Mouse (Mus musculus) neural tube, embryonic 11.5 days (tissue): ENCODE results near the gene Gstm5. TPM values are rescaled to one million over a fixed set of nuclear protein-coding genes. Genes with fewer than 3 reads are reported as not detected.
A peak's percentile ranks its signal among the peaks of the same experiment; 100 is the strongest.

Source experiments
- ATAC-seq: fragments of 200-750 bp; cut with Nextera tagmentation; 2 replicates; pipeline ENCODE4 v1.8.0; 2017; ENCODE audit warnings: moderate number of reproducible peaks, mild to moderate bottlenecking, moderate TSS enrichment, moderate library complexity; ENCODE audit not compliant: insufficient read depth, low FRiP score, low TSS enrichment
- DNase-seq: peaks from one replicate; pipeline ENCODE4 v3.0.0-alpha.2; 2015; ENCODE audit warnings: low spot score
- H3K27ac ChIP-seq: fragments of 300-500 bp; sonication (generic); 2 replicates; pipeline ENCODE4 v1.5.1; 2014; ENCODE audit warnings: low read depth, mild to moderate bottlenecking, low read length
- H3K27me3 ChIP-seq: fragments of 300-500 bp; sonication (generic); 2 replicates; pipeline ENCODE4 v1.6.1; 2014; ENCODE audit warnings: mild to moderate bottlenecking, low read length, mixed read lengths; ENCODE audit not compliant: control insufficient read depth, insufficient read depth
- H3K36me3 ChIP-seq: fragments of 300-500 bp; sonication (generic); 2 replicates; pipeline ENCODE4 v1.6.1; 2014; ENCODE audit warnings: mild to moderate bottlenecking, low read length, moderate library complexity, mixed read lengths; ENCODE audit not compliant: control insufficient read depth, insufficient read depth
- H3K4me1 ChIP-seq: fragments of 300-500 bp; sonication (generic); 2 replicates; pipeline ENCODE4 v1.6.1; 2014; ENCODE audit warnings: low read length, mixed read lengths; ENCODE audit not compliant: control insufficient read depth, insufficient read depth
- H3K4me2 ChIP-seq: fragments of 300-500 bp; sonication (generic); 2 replicates; pipeline ENCODE4 v1.6.1; 2014; ENCODE audit warnings: low read depth, mild to moderate bottlenecking, moderate library complexity
- H3K4me3 ChIP-seq: fragments of 300-500 bp; sonication (generic); 2 replicates; pipeline ENCODE4 v1.5.1; 2014; ENCODE audit warnings: low read depth, low read length
- H3K9ac ChIP-seq: fragments of 300-500 bp; sonication (generic); 2 replicates; pipeline ENCODE4 v1.6.1; 2014; ENCODE audit warnings: mild to moderate bottlenecking, low read length
- H3K9me3 ChIP-seq: fragments of 300-500 bp; sonication (generic); 2 replicates; pipeline ENCODE4 v1.6.1; 2016; ENCODE audit warnings: low read length; ENCODE audit not compliant: control insufficient read depth
- WGBS: fragments of 180-500 bp; shearing (Covaris S2); extraction: QIAGEN DNeasy Blood & Tissue Kit; methylation state at CpG from one replicate; pipeline ENCODE4 v1.1.7; 2014; 5-methylcytosine and 5-hydroxymethylcytosine counted together
- polyA plus RNA-seq: library from polyadenylated mRNA; unstranded; fragments of >200 nt; fragmentation: Nextera tagmentation; extraction: Ambion mirVana; gene quantifications from 2 replicates; pipeline ENCODE4 v1.2.1, GENCODE M21; 2014

Gene Gstm5
- polyA plus RNA-seq, 1 experiment from 2014 or later, result 210 TPM

DNA sequence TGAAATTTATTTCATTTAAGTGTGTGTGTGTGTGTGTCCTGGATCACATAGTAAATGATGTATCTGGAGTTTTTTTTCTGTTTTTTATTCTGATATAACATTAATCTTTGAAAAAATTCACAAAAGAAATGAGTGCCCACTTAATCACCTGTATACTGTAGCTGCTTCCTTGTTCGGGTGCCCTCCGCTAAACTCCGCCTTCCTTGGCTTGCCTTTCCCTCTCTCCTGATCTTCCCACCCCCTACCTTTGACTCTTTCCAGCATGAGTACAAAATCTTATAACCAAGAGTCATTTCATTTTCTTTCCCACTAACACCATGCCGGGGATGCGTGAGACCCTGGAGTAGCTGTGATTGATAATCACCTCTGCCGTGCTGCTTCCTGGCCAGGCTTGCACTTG is 36.5 kb downstream of the Gstm5 start:
- no peak overlapping the region for H3K27ac ChIP-seq

DNA sequence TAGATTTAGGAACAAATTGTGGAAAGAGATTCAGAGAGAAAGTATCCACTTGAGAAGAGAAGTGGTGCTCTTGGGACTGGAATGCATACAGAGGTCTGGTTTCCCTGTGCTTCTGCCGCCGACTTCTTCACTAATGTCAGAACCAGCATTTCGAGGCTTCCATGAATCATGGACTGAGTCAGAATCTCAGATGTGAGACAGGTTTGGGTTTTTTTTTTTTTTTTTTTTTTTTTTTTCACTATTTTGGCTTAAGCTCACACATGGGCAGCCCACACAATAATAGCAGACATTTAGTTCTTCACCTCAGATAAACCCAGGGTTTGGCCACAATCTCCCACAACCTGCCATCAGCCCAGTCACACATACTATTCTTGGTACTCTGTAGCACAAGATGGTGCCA is 39.6 kb downstream of the Gstm5 start:
- H3K4me2 ChIP-seq, result no peak overlapping the region
- no peaks in the 10 kb centered on the region for H3K36me3 ChIP-seq
- no peak overlapping the region for H3K4me3 ChIP-seq
- H3K27ac ChIP-seq, result no peak overlapping the region
- no peaks in the 10 kb centered on the region for H3K27me3 ChIP-seq
- no peaks in the 10 kb centered on the region; the same call in 1 of the 2 replicates for H3K4me1 ChIP-seq
- no peak overlapping the region for H3K9ac ChIP-seq
- ATAC-seq (no peak), DNase-seq (no peak)
- no peaks in the 10 kb centered on the region for H3K9me3 ChIP-seq
- 90% methylated on average over 3 of the region's 3 CpGs for WGBS

More for the DNA sequence above, 36.5 kb downstream of the Gstm5 start:
- Histone ChIP-seq H3K4me1 (no peaks in the 10 kb centered on the region; the same call in 1 of the 2 replicates), H3K4me2 (no peak overlapping the region), H3K36me3 (no peaks in the 10 kb centered on the region), H3K4me3 (no peak overlapping the region), H3K9ac (no peak overlapping the region), H3K9me3 (no peaks in the 10 kb centered on the region), H3K27me3 (no peaks in the 10 kb centered on the region)
- peak; percentile 21; the same call in 1 of the 2 replicates for ATAC-seq
- DNase-seq, result no peak
- WGBS, result 85% methylated on average over 6 of the region's 6 CpGs

DNA sequence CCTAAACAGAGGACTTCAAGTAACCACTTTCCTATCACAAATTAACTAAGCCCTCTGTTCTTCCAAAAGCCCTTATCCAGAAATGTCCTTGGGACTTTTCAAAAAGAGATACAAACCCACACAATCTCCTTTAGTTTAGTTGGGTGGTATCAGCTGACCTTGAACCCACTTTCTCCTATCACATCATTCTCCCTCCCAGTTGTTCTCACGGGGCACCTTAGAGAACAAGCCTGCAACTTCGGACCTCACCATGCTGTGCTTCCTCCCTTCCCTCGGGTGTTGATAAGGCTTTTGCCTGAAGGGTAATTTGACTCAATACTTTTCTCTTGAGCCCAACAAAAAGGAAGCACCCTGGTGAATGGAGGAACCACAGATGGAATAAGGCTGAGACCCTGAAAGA is 40.3 kb downstream of the Gstm5 start:
- DNase-seq (no peak), ATAC-seq (no peak)
- Histone ChIP-seq H3K9me3 (no peaks in the 10 kb centered on the region), H3K4me2 (no peak overlapping the region), H3K4me3 (no peak overlapping the region), H3K27me3 (no peaks in the 10 kb centered on the region), H3K4me1 (no peaks in the 10 kb centered on the region; the same call in 1 of the 2 replicates), H3K9ac (no peak overlapping the region), H3K36me3 (no peaks in the 10 kb centered on the region), H3K27ac (no peak overlapping the region)
- 66% methylated on average over 3 of the region's 3 CpGs for WGBS

DNA sequence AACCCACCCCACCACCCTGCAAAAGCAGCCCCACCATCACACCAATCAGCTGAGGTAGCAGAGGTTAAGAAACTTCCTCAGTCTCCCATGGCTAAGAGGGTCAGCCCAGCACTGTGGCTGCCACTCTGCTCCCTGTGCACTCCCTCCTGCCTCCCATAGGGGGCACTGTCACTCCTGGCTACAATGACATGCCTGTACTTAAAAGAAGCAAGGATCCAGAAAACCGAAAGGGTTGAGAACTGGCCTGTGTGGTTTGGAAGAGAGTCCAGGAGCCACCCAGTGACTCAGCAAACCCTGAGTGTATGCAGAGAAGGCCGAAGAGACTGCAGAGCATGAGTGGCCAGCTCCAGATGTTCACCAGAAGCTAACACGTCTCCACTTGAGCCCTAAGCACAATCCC is 43.8 kb downstream of the Gstm5 start:
- H3K36me3 ChIP-seq, result no peaks in the 10 kb centered on the region
- DNase-seq (peak; percentile 62), ATAC-seq (no peak)
- no peak overlapping the region for H3K27ac ChIP-seq
- WGBS, result 51% methylated on average over 3 of the region's 3 CpGs
- H3K9ac ChIP-seq, result no peak overlapping the region
- no peaks in the 10 kb centered on the region for H3K9me3 ChIP-seq
- no peaks in the 10 kb centered on the region for H3K27me3 ChIP-seq
- H3K4me2 ChIP-seq, result no peak overlapping the region
- no peak overlapping the region for H3K4me3 ChIP-seq
- no peaks in the 10 kb centered on the region for H3K4me1 ChIP-seq

DNA sequence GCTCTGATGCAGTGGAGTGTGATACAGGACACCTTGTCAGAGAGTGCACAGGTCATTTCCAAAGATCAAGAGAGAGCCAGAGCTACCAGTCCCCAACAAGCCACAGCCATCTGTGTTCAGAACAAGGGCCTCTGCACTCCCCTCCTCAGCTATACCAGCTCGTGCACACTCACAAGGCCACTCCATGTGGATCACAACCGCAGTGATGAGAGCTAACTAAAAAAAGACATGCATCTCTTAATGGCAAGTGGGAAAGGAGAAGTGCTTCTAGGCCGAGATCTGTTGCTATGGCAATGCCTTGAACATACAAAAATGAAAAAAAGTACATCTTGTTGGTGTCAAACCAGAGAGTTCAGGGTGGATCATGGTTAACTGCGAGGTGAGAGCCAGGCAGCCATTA is 44.2 kb downstream of the Gstm5 start:
- Histone ChIP-seq H3K27ac (no peak overlapping the region), H3K4me3 (no peak overlapping the region), H3K4me1 (no peaks in the 10 kb centered on the region), H3K9me3 (no peaks in the 10 kb centered on the region), H3K4me2 (no peak overlapping the region), H3K9ac (no peak overlapping the region), H3K27me3 (no peaks in the 10 kb centered on the region), H3K36me3 (no peaks in the 10 kb centered on the region)
- ATAC-seq (no peak), DNase-seq (no peak)
- 80% methylated on average over 4 of the region's 4 CpGs for WGBS

DNA sequence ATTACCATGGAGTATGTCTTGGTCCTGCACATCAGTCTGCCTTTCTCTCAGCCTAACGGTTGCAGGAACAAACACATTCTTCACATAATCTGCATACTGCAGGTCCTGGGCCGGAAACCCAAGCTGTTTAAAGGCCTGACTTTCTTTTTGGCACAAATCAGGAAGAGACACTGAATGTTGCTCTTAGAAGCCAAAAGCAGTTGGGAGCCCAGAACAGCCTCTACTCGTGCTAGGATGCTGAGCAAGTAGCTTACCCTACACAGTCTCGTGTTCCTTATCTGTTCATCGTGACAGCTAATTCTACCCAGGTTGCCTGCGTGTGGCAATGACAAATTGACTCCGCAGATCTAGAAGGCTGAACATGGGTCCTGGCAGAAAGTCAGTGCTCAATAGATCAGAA is 44.9 kb downstream of the Gstm5 start:
- H3K9ac ChIP-seq, result no peak overlapping the region

DNA sequence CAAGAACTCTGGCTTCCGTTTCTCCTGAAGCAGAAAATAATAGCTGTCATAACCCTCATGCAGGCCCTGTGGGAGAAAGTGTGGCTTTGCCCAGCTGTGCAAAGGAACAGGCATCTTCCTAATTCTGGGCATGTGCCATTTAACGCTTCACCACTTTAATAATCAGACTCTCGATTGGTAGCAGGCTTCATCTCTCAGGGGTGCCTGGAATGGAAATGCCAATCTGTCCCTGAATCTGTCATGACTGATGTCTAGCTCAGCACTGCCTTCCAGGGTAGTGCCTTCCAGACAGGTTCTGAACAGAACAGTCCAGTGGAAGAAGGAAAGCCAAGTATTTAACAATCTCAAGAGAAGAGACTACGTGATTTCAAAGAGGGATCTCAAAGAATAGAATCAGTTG is 45.6 kb downstream of the Gstm5 start:
- Histone ChIP-seq H3K9me3 (no peaks in the 10 kb centered on the region), H3K4me3 (no peak overlapping the region), H3K4me1 (no peaks in the 10 kb centered on the region), H3K27me3 (no peaks in the 10 kb centered on the region), H3K27ac (no peak overlapping the region), H3K36me3 (no peaks in the 10 kb centered on the region), H3K4me2 (no peak overlapping the region), H3K9ac (no peak overlapping the region)
- WGBS, result 86% methylated on average over 4 of the region's 4 CpGs
- DNase-seq (no peak), ATAC-seq (no peak)

More for the DNA sequence above, 44.9 kb downstream of the Gstm5 start:
- DNase-seq (no peak), ATAC-seq (no peak)
- Histone ChIP-seq H3K27ac (no peak overlapping the region), H3K4me1 (no peaks in the 10 kb centered on the region), H3K4me3 (no peak overlapping the region), H3K36me3 (no peaks in the 10 kb centered on the region), H3K4me2 (no peak overlapping the region), H3K9me3 (no peaks in the 10 kb centered on the region), H3K27me3 (no peaks in the 10 kb centered on the region)
- WGBS, result 85% methylated on average over 7 of the region's 7 CpGs

DNA sequence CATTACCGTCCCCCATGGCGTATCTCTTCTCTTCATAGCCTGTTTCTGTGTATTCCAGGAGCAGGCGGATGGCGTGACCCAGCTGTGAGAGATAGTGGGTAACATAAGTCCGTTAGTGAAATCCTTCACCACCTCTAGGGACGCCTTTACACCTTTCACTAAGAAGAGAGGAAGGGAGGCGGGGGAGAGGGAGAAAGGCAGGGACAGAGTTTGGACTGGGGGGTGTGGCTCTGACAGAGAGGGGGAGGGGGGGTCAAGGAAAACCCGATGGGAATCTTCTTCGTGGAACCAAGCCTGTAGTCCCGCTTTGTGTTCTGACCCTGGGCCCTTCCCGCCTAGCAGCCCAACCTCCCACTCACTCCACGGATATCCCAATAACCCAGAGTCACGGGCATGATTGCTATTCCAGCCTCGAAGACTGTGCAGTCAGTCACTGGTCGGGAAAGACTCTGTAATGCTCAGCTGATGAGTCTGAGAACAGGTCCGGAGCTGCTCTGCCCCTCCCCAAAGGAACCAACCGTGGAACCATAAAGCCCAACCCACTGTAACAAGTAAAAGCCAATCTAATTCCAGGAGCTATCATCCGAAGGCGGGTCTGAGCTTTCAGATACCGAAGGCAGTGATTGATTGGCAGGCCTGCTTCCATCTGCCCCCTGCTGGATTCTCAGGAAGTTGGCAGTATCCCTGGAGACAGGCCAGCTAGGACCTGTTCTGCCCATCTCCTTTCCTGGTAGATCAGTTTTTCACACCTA is 47.8 kb downstream of the Gstm5 start, which contains the start of gene Gstm6:
Gstm6 (minus strand) TSS at position 511 of the 752 bp plus-strand sequence.
- no peaks in the 10 kb centered on the region for H3K4me1 ChIP-seq
- no peaks in the 10 kb centered on the region for H3K9me3 ChIP-seq
- no peaks in the 10 kb centered on the region for H3K36me3 ChIP-seq
- peak; percentile 63 for ATAC-seq
- H3K4me2 ChIP-seq, result peak within 1 kb of the TSS; percentile 39
- H3K4me3 ChIP-seq, result 0 out of 2 replicates have a peak within 1 kb of the TSS, but pooled peaks have one; percentile 9
- H3K9ac ChIP-seq, result peak within 1 kb of the TSS; percentile 9; the same call in 1 of the 2 replicates
- DNase-seq, result peak; percentile 59
- no peaks in the 10 kb centered on the region for H3K27me3 ChIP-seq
- no peak within 1 kb of the TSS for H3K27ac ChIP-seq
- 13% methylated on average over 20 of the region's 20 CpGs for WGBS

DNA sequence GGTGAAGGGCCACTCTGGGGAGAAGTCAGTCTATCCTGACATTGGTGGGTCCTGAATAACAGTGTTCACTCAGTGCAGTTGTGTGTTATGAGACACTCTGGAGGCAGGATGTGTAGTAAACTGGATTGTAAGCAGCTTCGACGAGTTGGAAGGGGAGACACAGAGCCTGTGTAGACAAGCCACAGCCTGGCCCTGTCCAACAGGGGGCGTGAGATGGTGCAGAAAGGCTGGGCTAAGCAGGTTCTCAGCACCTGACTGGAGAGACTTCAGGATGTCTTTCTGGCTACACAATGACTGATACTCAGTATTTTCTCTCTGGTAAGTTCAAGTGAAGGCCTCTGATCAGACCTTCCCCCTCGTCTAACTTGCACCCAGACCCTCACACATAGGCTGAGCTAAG is 50.1 kb downstream of the Gstm5 start:
- no peaks in the 10 kb centered on the region for H3K36me3 ChIP-seq
- H3K27me3 ChIP-seq, result no peaks in the 10 kb centered on the region
- WGBS, result 42% methylated on average over 4 of the region's 4 CpGs
- H3K4me1 ChIP-seq, result no peaks in the 10 kb centered on the region
- no peak overlapping the region for H3K9ac ChIP-seq
- ATAC-seq (no peak), DNase-seq (no peak)
- no peak overlapping the region for H3K4me3 ChIP-seq
- H3K27ac ChIP-seq, result no peak overlapping the region
- H3K9me3 ChIP-seq, result no peaks in the 10 kb centered on the region
- no peak overlapping the region for H3K4me2 ChIP-seq
